Mouse (Mus musculus): ENCODE results near the gene Bcat1.

DNA sequence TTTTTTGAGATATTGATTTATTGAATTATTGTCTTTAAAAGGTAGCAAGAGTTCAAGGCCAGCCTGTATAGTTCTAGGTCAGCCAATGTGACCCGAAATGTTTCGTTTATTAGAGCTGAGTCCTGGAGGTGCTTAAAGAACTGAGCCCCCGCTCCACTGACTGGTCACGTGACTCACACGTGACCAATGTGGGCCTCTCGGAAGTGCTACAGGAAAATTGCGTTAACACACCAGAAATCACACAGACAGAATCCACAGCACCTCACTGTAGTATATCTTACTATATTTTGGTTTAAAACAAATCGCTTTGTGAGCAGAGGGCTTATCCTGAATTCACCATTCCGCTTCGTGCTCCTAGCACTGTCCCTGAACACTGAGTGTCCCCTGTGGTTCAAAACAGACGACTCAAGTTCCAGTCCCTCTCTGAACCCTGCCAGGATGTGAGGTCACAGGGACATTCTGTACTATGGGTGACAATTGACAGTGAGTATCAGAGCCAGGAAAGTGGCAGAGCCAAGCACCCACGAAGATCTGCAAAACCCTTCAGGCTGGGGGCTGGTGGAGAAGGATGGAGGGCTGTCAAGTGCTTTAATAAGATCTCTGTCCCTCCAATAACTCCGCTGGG is 29.6 kb downstream of the Bcat1 start:
- TF ChIP-seq CTCF (IDR thresholded peaks at IDR 0.05) (no peak), EP300 (IDR thresholded peaks at IDR 0.05; ENCODE audit: insufficient read depth, low read depth, low read length) (no peak), POLR2A (IDR thresholded peaks at IDR 0.05; ENCODE audit: insufficient read depth, low read depth, low read length) (no peak)
